Mouse (Mus musculus) liver, postnatal 0 days (tissue): ENCODE data around the gene Mul1. TPM values are rescaled to one million over a fixed set of nuclear protein-coding genes. Genes with fewer than 3 reads are reported as not detected.
A peak's percentile ranks its signal among the peaks of the same experiment; 100 is the strongest.
"Not testable (repeated sequence)": the region's sequence is repeated elsewhere in the genome, so short reads cannot be mapped to it uniquely, and the experiment has no call there.

ENCODE experiments used
- ATAC-seq: fragments of 200-750 bp; cut with Nextera tagmentation; 2 replicates; pipeline ENCODE4 v1.8.0; 2017; ENCODE audit warnings: mild to moderate bottlenecking, moderate library complexity
- DNase-seq: peaks from one replicate; pipeline ENCODE4 v3.0.0-alpha.2; 2016
- H3K27ac ChIP-seq: fragments of 300-500 bp; sonication (generic); 2 replicates; pipeline ENCODE4 v1.5.1; 2014; ENCODE audit warnings: antibody characterized with exemption, moderate library complexity, mild to moderate bottlenecking, low read depth
- H3K27me3 ChIP-seq: fragments of 300-500 bp; sonication (generic); 2 replicates; pipeline ENCODE4 v1.6.1; 2014; ENCODE audit warnings: low read length, control low read depth, mixed read lengths; ENCODE audit not compliant: insufficient read depth
- H3K36me3 ChIP-seq: fragments of 300-500 bp; sonication (generic); replicated peaks from 2 replicates; pipeline ENCODE4 v1.6.1; 2014; ENCODE audit warnings: mild to moderate bottlenecking, control low read depth, low read length, moderate library complexity, mixed read lengths; ENCODE audit not compliant: insufficient read depth
- H3K4me1 ChIP-seq: fragments of 300-500 bp; sonication (generic); 2 replicates; pipeline ENCODE4 v1.6.1; 2014; ENCODE audit warnings: antibody characterized with exemption, mild to moderate bottlenecking, control low read depth; ENCODE audit not compliant: insufficient read depth
- H3K4me2 ChIP-seq: fragments of 300-500 bp; sonication (generic); 2 replicates; pipeline ENCODE4 v1.6.1; 2014; ENCODE audit warnings: low read depth, mild to moderate bottlenecking, low read length, moderate library complexity, mixed read lengths
- H3K4me3 ChIP-seq: fragments of 300-500 bp; sonication (generic); 2 replicates; pipeline ENCODE4 v1.5.1; 2014; ENCODE audit warnings: low read depth, low read length
- H3K9ac ChIP-seq: fragments of 300-500 bp; sonication (generic); replicated peaks from 2 replicates; pipeline ENCODE4 v1.6.1; 2014; ENCODE audit warnings: mild to moderate bottlenecking, moderate library complexity
- H3K9me3 ChIP-seq: fragments of 300-500 bp; sonication (generic); 2 replicates; pipeline ENCODE4 v1.6.1; 2016; ENCODE audit warnings: mild to moderate bottlenecking, control low read depth, low read length, mixed read lengths
- CTCF ChIP-seq: sonication (generic); IDR thresholded peaks from 2 replicates; pipeline ENCODE4 v1.5.1; 2016; ENCODE audit warnings: antibody characterized with exemption, low read depth
- EP300 ChIP-seq: IDR thresholded peaks from 2 replicates; pipeline ENCODE4 v1.6.1; 2016; ENCODE audit warnings: antibody characterized with exemption, low read depth, mild to moderate bottlenecking
- WGBS: fragments of 180-500 bp; shearing (Covaris S2); extraction: QIAGEN DNeasy Blood & Tissue Kit; methylation state at CpG from one replicate; pipeline ENCODE4 v1.1.7; 2014; ENCODE audit not compliant: insufficient replicate concordance; 5-methylcytosine and 5-hydroxymethylcytosine counted together
- polyA plus RNA-seq: library from polyadenylated mRNA; unstranded; fragments of >200 nt; fragmentation: Nextera tagmentation; extraction: Ambion mirVana; gene quantifications from 2 replicates; pipeline ENCODE4 v1.2.1, GENCODE M21; 2015

Gene Mul1
- polyA plus RNA-seq, 1 experiment from 2014 or later, result 17.5 TPM

DNA sequence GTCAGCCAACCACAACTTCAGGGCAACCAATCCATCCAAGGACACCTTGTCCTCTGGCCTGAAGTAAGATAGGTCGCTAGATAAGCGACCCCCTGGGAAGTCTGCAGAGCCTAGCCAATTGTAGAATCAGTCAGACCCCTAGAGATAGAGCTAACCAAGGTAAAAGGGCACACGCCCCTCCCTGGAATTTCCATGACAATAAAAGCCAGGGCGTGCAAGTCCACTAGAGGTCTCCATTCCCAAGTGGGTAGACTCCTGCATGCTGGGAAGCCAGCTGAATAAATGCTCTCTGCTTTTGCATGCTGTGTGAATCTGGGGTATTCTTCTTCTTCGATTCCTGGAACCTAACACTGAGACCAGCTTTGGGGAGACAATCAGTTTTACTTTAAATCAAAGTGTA is 18.1 kb upstream of the Mul1 start:
- H3K4me3 ChIP-seq, result no peak overlapping the region
- H3K27me3 ChIP-seq, result 0 out of 2 replicates have a peak, but pooled peaks cover 2% of the 10 kb centered on the region
- no peak overlapping the region for H3K9ac ChIP-seq
- no peaks in the 10 kb centered on the region for H3K9me3 ChIP-seq
- DNase-seq (no peak), ATAC-seq (no peak)
- H3K27ac ChIP-seq, result no peak overlapping the region
- WGBS, result 48% methylated on average over 5 of the region's 5 CpGs
- TF ChIP-seq CTCF (0 out of 2 replicates have a peak, but pooled peaks have one; percentile 2), EP300 (no peak)
- no peaks in the 10 kb centered on the region for H3K4me1 ChIP-seq
- H3K36me3 ChIP-seq, result no peaks in the 10 kb centered on the region
- H3K4me2 ChIP-seq, result no peak overlapping the region

GRCm38 (mm10) chr4:138417882-138418281 is 16.6 kb upstream of the Mul1 start:
- no peak overlapping the region for H3K4me2 ChIP-seq
- 71% methylated on average over 4 of the region's 4 CpGs for WGBS
- no peaks in the 10 kb centered on the region for H3K36me3 ChIP-seq
- 0 out of 2 replicates have a peak, but pooled peaks cover 2% of the 10 kb centered on the region for H3K27me3 ChIP-seq
- no peaks in the 10 kb centered on the region for H3K9me3 ChIP-seq
- no peaks in the 10 kb centered on the region for H3K4me1 ChIP-seq
- H3K27ac ChIP-seq, result no peak overlapping the region
- no peak overlapping the region for H3K4me3 ChIP-seq
- H3K9ac ChIP-seq, result no peak overlapping the region
- DNase-seq (no peak), ATAC-seq (no peak)
- TF ChIP-seq CTCF (no peak), EP300 (no peak)

DNA sequence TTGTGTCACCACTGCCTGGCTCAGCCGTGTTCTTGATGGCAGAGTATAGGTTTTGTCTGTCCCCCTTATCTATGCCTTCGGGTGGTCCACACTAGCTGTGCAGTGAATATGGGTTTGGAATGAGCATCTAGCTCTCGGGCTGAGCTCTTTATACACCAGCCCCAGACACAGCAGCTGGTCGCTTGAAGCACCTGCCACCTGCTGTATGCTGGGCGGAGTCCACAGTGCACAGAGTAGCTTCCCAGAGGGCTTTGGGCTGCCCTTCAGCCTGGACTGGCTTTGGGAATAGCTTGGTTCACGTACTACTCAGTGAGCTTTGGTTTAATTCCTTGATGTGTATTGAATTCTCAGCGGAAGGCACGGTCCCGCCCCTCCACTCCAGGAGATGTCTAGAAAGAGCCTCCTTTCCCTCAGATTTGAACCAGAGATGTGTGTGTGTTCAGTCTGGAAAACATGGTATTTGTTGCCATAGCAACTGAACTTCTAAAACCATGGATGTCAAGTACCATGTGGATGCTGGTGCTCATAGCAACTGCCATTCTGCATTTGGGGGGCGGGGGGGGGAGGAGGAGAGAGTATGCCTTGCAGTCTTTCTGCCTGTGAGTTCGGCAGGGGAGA is 16.0 kb upstream of the Mul1 start:
- Histone ChIP-seq H3K27me3 (0 out of 2 replicates have a peak, but pooled peaks cover 2% of the 10 kb centered on the region), H3K27ac (no peak overlapping the region), H3K36me3 (no peaks in the 10 kb centered on the region), H3K4me3 (no peak overlapping the region), H3K4me1 (no peaks in the 10 kb centered on the region), H3K4me2 (no peak overlapping the region), H3K9ac (no peak overlapping the region), H3K9me3 (no peaks in the 10 kb centered on the region)
- no peak for ATAC-seq
- 54% methylated on average over 11 of the region's 11 CpGs for WGBS
- TF ChIP-seq EP300 (no peak), CTCF (no peak)
- DNase-seq, result no peak

GRCm38 (mm10) chr4:138425028-138425427 is 9.4 kb upstream of the Mul1 start:
- no peaks in the 10 kb centered on the region for H3K9me3 ChIP-seq

GRCm38 (mm10) chr4:138425604-138426003 is 8.9 kb upstream of the Mul1 start:
- ATAC-seq, H3K9ac ChIP-seq, H3K9me3 ChIP-seq, H3K36me3 ChIP-seq, DNase-seq, H3K4me1 ChIP-seq, H3K4me3 ChIP-seq, H3K27me3 ChIP-seq, H3K4me2 ChIP-seq, H3K27ac ChIP-seq: not testable (repeated sequence)
- 88% methylated on average over 14 of the region's 14 CpGs for WGBS

More at GRCm38 (mm10) chr4:138425028-138425427, 9.4 kb upstream of the Mul1 start:
- no peaks in the 10 kb centered on the region for H3K36me3 ChIP-seq
- H3K9ac ChIP-seq, result no peak overlapping the region
- ATAC-seq (no peak), DNase-seq (no peak)
- H3K27me3 ChIP-seq, result no peaks in the 10 kb centered on the region
- TF ChIP-seq EP300 (no peak), CTCF (no peak)
- no peak overlapping the region for H3K27ac ChIP-seq
- peaks cover 6% of the 10 kb centered on the region; the same call in 1 of the 2 replicates for H3K4me1 ChIP-seq
- H3K4me2 ChIP-seq, result no peak overlapping the region
- WGBS, result 73% methylated on average over 6 of the region's 6 CpGs
- H3K4me3 ChIP-seq, result no peak overlapping the region

GRCm38 (mm10) chr4:138426778-138427705 is 7.4 kb upstream of the Mul1 start:
- no peak overlapping the region for H3K4me3 ChIP-seq
- DNase-seq (peak; percentile 83), ATAC-seq (peak; percentile 85)
- peak overlapping the region; percentile 36; the same call in 1 of the 2 replicates for H3K4me2 ChIP-seq
- H3K4me1 ChIP-seq, result peaks cover 6% of the 10 kb centered on the region; the same call in 1 of the 2 replicates
- no peak overlapping the region for H3K27ac ChIP-seq
- 34% methylated on average over 22 of the region's 22 CpGs for WGBS
- H3K36me3 ChIP-seq, result no peaks in the 10 kb centered on the region
- H3K9ac ChIP-seq, result no peak overlapping the region
- no peaks in the 10 kb centered on the region for H3K9me3 ChIP-seq
- 0 out of 2 replicates have a peak, but pooled peaks cover 3% of the 10 kb centered on the region for H3K27me3 ChIP-seq
- TF ChIP-seq EP300 (no peak), CTCF (peak; percentile 89)
